Mouse (Mus musculus): ENCODE measurements at regions not wholly inside any gene's neighbourhood (a gene's known extent, or its start where the extent isn't known, plus 50 kb on each side); places are given as distances from the start of the nearest gene placed in this dataset.

GRCm38 (mm10) chr4:10788306-10788705, 86.0 kb upstream of the 2610301B20Rik start:
- Histone ChIP-seq H3K9me3 (no peaks in the 10 kb centered on the region), H3K27ac (replicated peaks) (no peak overlapping the region), H3K9ac (no peak overlapping the region), H3K27me3 (no peaks in the 10 kb centered on the region), H3K4me3 (no peak overlapping the region), H3K4me2 (no peak overlapping the region), H3K4me1 (replicated peaks) (no peaks in the 10 kb centered on the region), H3K36me3 (no peaks in the 10 kb centered on the region)
- no peak for ATAC-seq (ENCODE audit: low FRiP score, low read depth)

GRCm38 (mm10) chr4:10789141-10789540, 85.2 kb upstream of the 2610301B20Rik start:
- Histone ChIP-seq H3K36me3 (no peaks in the 10 kb centered on the region), H3K4me2 (no peak overlapping the region), H3K4me1 (replicated peaks) (no peaks in the 10 kb centered on the region), H3K4me3 (no peak overlapping the region), H3K9ac (no peak overlapping the region), H3K9me3 (no peaks in the 10 kb centered on the region), H3K27me3 (no peaks in the 10 kb centered on the region), H3K27ac (replicated peaks) (no peak overlapping the region)
- 79% methylated on average over 3 of the region's 3 CpGs for WGBS
- no peak for ATAC-seq (ENCODE audit: low FRiP score, low read depth)

GRCm38 (mm10) chr4:10792628-10793027, 81.7 kb upstream of the 2610301B20Rik start:
- no peaks in the 10 kb centered on the region for H3K36me3 ChIP-seq
- no peaks in the 10 kb centered on the region for H3K4me1 ChIP-seq (replicated peaks)
- 78% methylated on average over 3 of the region's 3 CpGs for WGBS
- H3K4me3 ChIP-seq = no peak overlapping the region
- H3K4me2 ChIP-seq = no peak overlapping the region
- H3K9me3 ChIP-seq = no peaks in the 10 kb centered on the region
- ATAC-seq (ENCODE audit: low FRiP score, low read depth) = no peak
- H3K27ac ChIP-seq (replicated peaks) = no peak overlapping the region
- H3K27me3 ChIP-seq = no peaks in the 10 kb centered on the region
- no peak overlapping the region for H3K9ac ChIP-seq

GRCm38 (mm10) chr4:10794471-10794870, 79.8 kb upstream of the 2610301B20Rik start:
- H3K9ac ChIP-seq = no peak overlapping the region
- H3K4me1 ChIP-seq (replicated peaks) = no peaks in the 10 kb centered on the region
- no peaks in the 10 kb centered on the region for H3K36me3 ChIP-seq
- no peak overlapping the region for H3K4me3 ChIP-seq
- no peak overlapping the region for H3K27ac ChIP-seq (replicated peaks)
- no peak overlapping the region for H3K4me2 ChIP-seq
- WGBS = 81% methylated on average over 3 of the region's 3 CpGs
- H3K27me3 ChIP-seq = no peaks in the 10 kb centered on the region
- ATAC-seq (ENCODE audit: low FRiP score, low read depth) = no peak
- H3K9me3 ChIP-seq = no peaks in the 10 kb centered on the region

- Histone ChIP-seq H3K4me3 (no peak overlapping the region), H3K36me3 (no peaks in the 10 kb centered on the region), H3K9me3 (no peaks in the 10 kb centered on the region), H3K9ac (no peak overlapping the region), H3K27ac (replicated peaks) (no peak overlapping the region), H3K4me1 (replicated peaks) (no peaks in the 10 kb centered on the region), H3K4me2 (no peak overlapping the region), H3K27me3 (no peaks in the 10 kb centered on the region)
- 84% methylated on average over 3 of the region's 3 CpGs for WGBS
- ATAC-seq (ENCODE audit: low FRiP score, low read depth) = no peak
Observed at GRCm38 (mm10) chr4:10800780-10801553, 73.3 kb upstream of the 2610301B20Rik start.

- H3K9me3 ChIP-seq = no peaks in the 10 kb centered on the region
- H3K4me1 ChIP-seq (replicated peaks) = no peaks in the 10 kb centered on the region
- no peak overlapping the region for H3K4me3 ChIP-seq
- H3K36me3 ChIP-seq = no peaks in the 10 kb centered on the region
- H3K9ac ChIP-seq = no peak overlapping the region
- no peak overlapping the region for H3K4me2 ChIP-seq
- WGBS = 33% methylated on average over 1 of the region's 1 CpGs
- no peak for ATAC-seq (ENCODE audit: low FRiP score, low read depth)
- no peaks in the 10 kb centered on the region for H3K27me3 ChIP-seq
- H3K27ac ChIP-seq (replicated peaks) = no peak overlapping the region
Observed at GRCm38 (mm10) chr4:10804735-10805134, 69.6 kb upstream of the 2610301B20Rik start.

GRCm38 (mm10) chr4:10807260-10807659, 67.0 kb upstream of the 2610301B20Rik start:
- no peak overlapping the region for H3K27ac ChIP-seq (replicated peaks)
- ATAC-seq (ENCODE audit: low FRiP score, low read depth) = no peak
- no peaks in the 10 kb centered on the region for H3K36me3 ChIP-seq
- WGBS = 60% methylated on average over 3 of the region's 3 CpGs
- H3K9me3 ChIP-seq = no peaks in the 10 kb centered on the region
- no peaks in the 10 kb centered on the region for H3K27me3 ChIP-seq
- H3K9ac ChIP-seq = no peak overlapping the region
- H3K4me3 ChIP-seq = no peak overlapping the region
- no peaks in the 10 kb centered on the region for H3K4me1 ChIP-seq (replicated peaks)
- no peak overlapping the region for H3K4me2 ChIP-seq

- no peak overlapping the region for H3K4me3 ChIP-seq
Observed at GRCm38 (mm10) chr4:10812931-10813330, 61.4 kb upstream of the 2610301B20Rik start.

More at GRCm38 (mm10) chr4:10812931-10813330, 61.4 kb upstream of the 2610301B20Rik start:
- Histone ChIP-seq H3K36me3 (no peaks in the 10 kb centered on the region), H3K27ac (replicated peaks) (no peak overlapping the region), H3K9ac (no peak overlapping the region), H3K27me3 (no peaks in the 10 kb centered on the region), H3K4me2 (no peak overlapping the region), H3K9me3 (no peaks in the 10 kb centered on the region), H3K4me1 (replicated peaks) (no peaks in the 10 kb centered on the region)
- WGBS = 91% methylated on average over 2 of the region's 2 CpGs
- no peak for ATAC-seq (ENCODE audit: low FRiP score, low read depth)
